Mouse (Mus musculus): ENCODE data around the gene Sec14l3.

Sec14l3 gene

DNA sequence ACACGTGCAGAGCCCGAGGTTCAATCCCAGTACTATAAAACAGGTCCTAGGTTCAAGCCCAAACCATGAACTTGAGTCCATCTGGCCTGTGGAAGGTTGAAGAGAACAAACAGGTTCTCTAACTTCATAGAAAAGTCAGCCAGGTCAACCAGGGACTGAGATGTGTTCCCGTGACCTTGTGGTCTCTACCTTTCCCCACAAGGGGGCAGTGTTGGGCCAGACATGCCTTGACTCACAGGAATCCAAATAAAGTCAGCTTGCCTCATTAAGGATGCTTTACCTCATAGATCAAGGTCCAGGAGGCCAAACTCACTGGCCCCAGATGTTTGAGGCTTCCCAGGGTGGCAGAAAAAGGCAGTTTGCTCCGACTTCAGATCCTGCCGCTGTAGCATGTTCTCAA, 11.1 kb upstream of the Sec14l3 start:
- ATAC-seq (ENCODE audit: insufficient number of reproducible peaks, low FRiP score, low TSS enrichment), result 0 out of 2 replicates have a peak, but pooled peaks have one; percentile 31

GRCm38 (mm10) chr11:4060866-4061575, 3.6 kb upstream of the Sec14l3 start:
- no peak for ATAC-seq (ENCODE audit: insufficient number of reproducible peaks, low FRiP score, low TSS enrichment)

DNA sequence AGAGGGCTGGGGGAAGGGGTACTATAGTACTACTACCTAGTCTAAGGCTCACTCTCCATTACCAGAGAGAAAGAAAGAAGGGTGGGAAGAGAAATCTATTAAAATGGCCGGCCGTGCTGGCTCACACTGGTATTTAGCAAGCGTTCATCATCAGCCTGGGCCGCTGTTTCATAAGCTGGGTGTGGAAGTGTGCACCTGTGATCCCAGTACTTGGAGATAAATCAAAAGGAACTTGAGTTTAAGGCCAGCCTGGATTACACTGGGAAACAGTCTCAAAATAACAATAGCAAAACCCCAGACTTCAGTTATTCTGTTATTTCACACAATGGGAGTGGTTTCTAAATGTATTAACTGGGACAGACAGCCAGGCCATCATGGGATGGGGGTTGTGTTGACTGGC, 2.1 kb upstream of the Sec14l3 start:
- ATAC-seq (ENCODE audit: insufficient number of reproducible peaks, low FRiP score, low TSS enrichment), result no peak

- no peak for ATAC-seq (ENCODE audit: insufficient number of reproducible peaks, low FRiP score, low TSS enrichment)
Measured at GRCm38 (mm10) chr11:4062981-4063380, 1.7 kb upstream of the Sec14l3 start.

GRCm38 (mm10) chr11:4069664-4070063, 5.0 kb downstream of the Sec14l3 start:
- no peak for ATAC-seq (ENCODE audit: insufficient number of reproducible peaks, low FRiP score, low TSS enrichment)

GRCm38 (mm10) chr11:4076633-4077032, 12.0 kb downstream of the Sec14l3 start:
- no peak for ATAC-seq (ENCODE audit: insufficient number of reproducible peaks, low FRiP score, low TSS enrichment)

- ATAC-seq (ENCODE audit: insufficient number of reproducible peaks, low FRiP score, low TSS enrichment), result no peak
Measured at GRCm38 (mm10) chr11:4078267-4078933, 13.8 kb downstream of the Sec14l3 start.

DNA sequence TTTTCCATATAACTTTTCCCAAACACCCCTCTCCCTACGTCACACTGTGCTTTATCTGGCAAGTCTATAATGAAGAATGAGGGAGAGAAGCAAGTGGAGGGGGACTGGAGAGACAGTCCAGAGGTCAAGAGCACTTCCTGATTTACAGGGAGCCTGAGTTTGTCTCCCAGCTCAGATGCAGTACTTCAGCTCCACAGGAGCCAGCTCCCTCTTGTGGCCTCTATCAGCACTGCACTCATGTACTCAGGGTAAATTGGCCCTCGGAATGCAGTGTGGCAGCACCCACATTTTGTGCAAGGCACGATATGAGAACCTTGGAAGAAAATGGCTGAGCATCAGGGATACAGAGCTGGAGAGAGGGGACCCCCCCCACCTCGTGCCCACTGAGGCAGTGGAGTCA, 15.6 kb downstream of the Sec14l3 start:
- no peak for ATAC-seq (ENCODE audit: insufficient number of reproducible peaks, low FRiP score, low TSS enrichment)

DNA sequence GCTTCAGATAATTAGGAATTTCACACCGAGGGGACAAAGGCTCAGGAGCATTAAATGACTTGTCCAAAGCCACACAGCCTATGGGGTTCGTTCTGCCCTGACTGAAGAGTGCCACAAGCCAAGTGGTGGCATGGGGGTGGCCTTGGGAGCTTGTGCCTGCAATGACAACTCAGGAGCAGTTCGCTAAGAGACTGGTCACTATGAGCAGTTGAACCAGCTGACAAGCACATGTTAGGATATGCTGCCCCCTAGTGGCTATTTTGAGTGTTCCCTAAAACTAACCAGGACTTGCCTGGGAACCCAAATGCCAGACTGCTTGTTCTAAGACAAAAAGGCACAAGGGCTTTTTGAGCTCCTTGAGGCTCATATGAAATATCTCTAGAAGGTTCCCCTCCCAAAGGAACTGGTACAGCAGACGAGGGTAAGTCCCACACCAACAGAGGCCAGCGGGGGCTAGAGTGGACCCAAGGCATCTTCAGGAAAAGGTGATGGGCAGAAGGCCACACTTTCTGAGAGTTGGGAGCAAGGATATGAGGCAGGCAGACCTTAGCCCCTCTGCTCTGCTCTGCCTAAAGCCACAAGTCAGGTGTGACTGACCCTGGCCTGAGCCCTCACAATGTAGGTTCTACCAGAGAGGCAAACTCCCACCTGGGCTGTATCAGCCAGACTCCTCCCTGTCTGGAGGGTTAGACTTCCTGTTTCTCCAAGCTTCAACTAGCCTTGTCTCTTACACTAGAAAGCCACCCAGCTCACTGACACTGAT, 18.9 kb downstream of the Sec14l3 start:
- peak; percentile 56; the same call in 1 of the 2 replicates for ATAC-seq (ENCODE audit: insufficient number of reproducible peaks, low FRiP score, low TSS enrichment)

GRCm38 (mm10) chr11:4086246-4086645, 21.6 kb downstream of the Sec14l3 start:
- no peak for ATAC-seq (ENCODE audit: insufficient number of reproducible peaks, low FRiP score, low TSS enrichment)

- no peak for ATAC-seq (ENCODE audit: insufficient number of reproducible peaks, low FRiP score, low TSS enrichment)
Measured at GRCm38 (mm10) chr11:4087267-4087666, 22.6 kb downstream of the Sec14l3 start.

- no peak for ATAC-seq (ENCODE audit: insufficient number of reproducible peaks, low FRiP score, low TSS enrichment)
Measured at GRCm38 (mm10) chr11:4093459-4094377, 29.1 kb downstream of the Sec14l3 start.

DNA sequence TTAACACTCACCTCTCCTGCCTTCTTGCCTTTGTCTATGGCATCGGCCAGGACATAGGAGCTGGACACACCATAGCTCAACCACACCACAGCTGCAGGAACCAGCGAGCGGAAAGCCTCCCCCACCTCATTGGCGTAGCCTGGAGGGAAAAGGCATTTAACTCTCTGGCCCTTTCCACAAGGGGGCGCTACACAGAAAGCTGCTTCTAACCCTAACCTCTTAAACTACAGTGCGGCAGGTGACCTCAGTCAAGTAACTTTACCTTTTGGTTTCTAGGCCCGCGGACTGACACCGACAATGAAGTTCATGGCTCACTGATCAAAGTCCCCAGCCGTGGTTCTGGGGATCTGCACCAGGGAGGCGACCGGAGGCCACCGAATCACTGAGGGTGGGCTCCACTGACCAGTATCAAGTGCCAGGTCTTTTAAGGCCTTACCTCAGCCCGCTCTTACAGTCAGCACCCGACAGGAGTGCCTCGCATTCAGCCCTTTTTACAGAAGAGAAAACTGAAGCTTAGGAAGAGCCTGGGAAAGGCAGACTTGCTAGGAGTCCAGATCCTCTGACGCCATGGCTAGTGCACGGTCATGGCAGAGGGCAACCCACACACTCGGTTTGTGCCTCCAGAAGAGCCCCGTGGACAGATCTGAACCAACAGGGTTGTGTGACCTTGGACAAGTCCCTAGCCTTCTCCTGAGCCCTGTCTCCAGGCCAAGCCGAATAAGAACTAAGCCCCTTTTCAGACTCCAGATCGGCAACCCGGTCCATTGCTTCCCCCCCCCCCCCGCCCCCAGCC, 29.9 kb downstream of the Sec14l3 start:
- ATAC-seq (ENCODE audit: insufficient number of reproducible peaks, low FRiP score, low TSS enrichment), result no peak

- ATAC-seq (ENCODE audit: insufficient number of reproducible peaks, low FRiP score, low TSS enrichment), result no peak
Measured at GRCm38 (mm10) chr11:4095171-4096053, 30.8 kb downstream of the Sec14l3 start, which contains the start of gene Mtfp1. Gene Mtfp1, minus strand, starts transcription at chr11:4095445.

DNA sequence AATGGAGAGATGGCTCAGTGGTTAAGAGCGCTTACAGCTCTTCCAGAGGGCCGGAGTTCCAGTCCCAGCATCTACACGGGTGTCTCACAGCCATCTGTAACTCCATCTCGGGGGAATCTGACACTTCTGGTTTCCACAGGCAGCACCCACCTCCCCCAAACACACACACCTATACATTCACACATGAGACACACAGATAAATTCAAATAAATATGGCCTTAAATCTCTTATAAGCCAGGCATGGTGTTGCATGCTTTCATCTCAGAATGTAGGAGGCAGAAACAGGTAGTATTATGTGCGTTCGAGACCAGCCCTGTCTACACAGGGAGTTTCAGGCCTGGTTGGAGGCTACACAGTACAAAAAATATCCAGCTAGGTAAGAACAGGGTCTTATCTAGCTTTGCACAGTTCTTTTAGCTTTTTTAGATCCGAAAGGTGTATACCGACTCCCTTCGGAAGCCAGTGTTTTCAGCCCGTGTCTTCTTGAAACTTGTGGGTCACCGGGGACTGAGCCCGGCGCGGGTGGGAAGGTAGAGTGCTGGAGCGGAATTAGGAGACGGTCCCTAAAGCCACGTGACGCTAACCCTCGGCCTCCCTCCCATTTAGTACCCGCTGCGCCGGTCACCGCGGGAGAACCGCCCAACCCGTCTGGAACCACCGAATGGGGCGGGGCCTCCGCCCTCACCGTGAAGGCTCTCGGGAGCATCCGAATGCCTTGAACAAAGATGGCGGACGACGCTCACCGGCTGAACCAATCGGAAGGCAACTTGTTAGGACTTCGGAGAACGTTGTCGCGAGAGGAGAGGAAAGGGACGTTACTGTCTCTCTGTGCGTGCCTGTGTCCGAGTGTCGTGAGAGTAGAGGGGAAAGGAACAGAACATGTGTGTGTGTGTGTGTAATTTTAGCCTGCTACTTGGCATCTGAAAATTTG, 31.7 kb downstream of the Sec14l3 start:
- peak; percentile 96 for ATAC-seq (ENCODE audit: insufficient number of reproducible peaks, low FRiP score, low TSS enrichment)

- ATAC-seq (ENCODE audit: insufficient number of reproducible peaks, low FRiP score, low TSS enrichment), result no peak; the same call in 1 of the 2 replicates
Measured at GRCm38 (mm10) chr11:4097091-4097621, 32.5 kb downstream of the Sec14l3 start.

DNA sequence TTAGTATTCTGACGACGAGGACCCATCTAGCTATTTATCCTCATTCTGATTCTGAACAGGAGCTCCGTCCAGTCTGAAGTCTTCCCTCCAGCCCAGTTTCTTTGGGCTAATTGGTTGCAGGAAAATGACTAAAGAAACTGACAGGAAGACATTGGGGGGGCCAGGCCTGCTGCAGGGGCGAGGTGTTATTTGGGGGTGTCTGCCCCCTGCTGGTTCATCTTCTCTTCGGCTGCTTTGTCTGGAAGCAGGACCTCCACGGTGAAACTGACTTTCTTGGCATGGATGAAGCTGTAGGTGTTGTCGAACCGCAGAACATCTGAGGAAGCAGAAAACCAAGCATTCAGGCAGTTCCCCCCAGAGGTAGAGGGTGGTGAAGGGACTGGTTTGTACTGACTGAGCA, 33.5 kb downstream of the Sec14l3 start:
- ATAC-seq (ENCODE audit: insufficient number of reproducible peaks, low FRiP score, low TSS enrichment), result no peak
